Mouse (Mus musculus) hematopoietic stem cell, adult 5-6 weeks (primary cell): ENCODE data around the gene Atp6v1g3. TPM values are rescaled to one million over a fixed set of nuclear protein-coding genes. Genes with fewer than 3 reads are reported as not detected.

Experiments
- ATAC-seq, 2 experiments: fragments of 125-278 bp in 1 of 2; replicated peaks in 1 of 2; 2 replicates each; pipeline ENCODE4 v1.8.0; 2016 to 2017; ENCODE audit warnings: inconsistent platforms in 2 of 2, mild to moderate bottlenecking in 2 of 2, moderate number of reproducible peaks in 2 of 2, low read depth in 1 of 2, moderate TSS enrichment in 1 of 2; ENCODE audit not compliant: low FRiP score in 2 of 2, poor library complexity in 2 of 2, severe bottlenecking in 2 of 2, insufficient read depth in 1 of 2, low TSS enrichment in 1 of 2
- total RNA-seq: library from RNA; stranded (forward); fragments of 172-1452, 232-1000 nt; gene quantifications from 2 replicates; pipeline ENCODE4 v1.2.3, GENCODE M21; 2017

Atp6v1g3 gene
- not detected in 2 replicates for total RNA-seq

- no peak for ATAC-seq
Measured at GRCm38 (mm10) chr1:138273438-138273837, at the start of gene Atp6v1g3. Gene Atp6v1g3, plus strand, starts transcription at chr1:138273738.

DNA sequence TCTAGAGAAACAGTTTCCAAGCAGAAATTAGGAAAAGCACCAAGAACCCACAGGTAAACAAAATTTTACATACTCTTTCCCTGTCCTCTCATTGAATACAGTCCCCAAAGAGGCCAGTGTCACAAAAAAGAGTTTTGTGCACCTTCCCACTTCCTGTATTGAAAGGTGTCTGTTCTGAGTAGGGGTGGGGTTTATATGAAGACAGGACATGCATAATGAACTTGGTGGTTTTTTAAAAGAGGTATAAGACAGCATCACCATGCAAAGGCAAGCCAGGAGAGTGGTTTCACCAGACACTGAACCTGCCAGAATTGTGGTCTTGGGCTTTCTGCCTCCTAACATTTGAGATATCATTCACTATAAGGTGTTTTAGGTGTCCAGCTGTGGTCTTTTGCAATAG is 40.5 kb upstream of the Atp6v1g3 start:
- ATAC-seq = no peak

- peak; percentile 53 to 84; a peak in 2 of 4 replicates for ATAC-seq
Measured at GRCm38 (mm10) chr1:138237252-138237651, 36.3 kb upstream of the Atp6v1g3 start.

GRCm38 (mm10) chr1:138243947-138244346 is 29.6 kb upstream of the Atp6v1g3 start:
- peak; percentile 22 to 48; a peak in 1 of 4 replicates for ATAC-seq

- no peak for ATAC-seq
Measured at GRCm38 (mm10) chr1:138244485-138244884, 29.1 kb upstream of the Atp6v1g3 start.

DNA sequence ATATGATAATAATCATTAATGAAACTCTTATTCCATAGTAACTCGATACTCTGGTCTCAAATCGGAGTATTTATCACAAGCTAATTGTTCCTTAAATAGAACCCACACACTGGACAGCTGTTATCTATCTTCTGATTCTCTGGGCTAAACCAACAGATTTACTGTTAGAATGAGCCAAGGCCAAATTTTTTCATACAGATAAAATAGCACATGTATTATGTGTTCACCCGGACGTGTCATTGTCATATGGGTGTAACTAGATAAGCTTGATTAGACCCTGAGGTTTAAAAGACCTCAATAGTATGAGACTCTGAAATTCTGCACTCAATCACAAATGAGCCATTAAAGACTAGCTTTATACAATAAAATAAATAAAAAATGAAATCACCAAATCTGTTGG is 28.4 kb upstream of the Atp6v1g3 start:
- no peak for ATAC-seq

- no peak for ATAC-seq
Measured at GRCm38 (mm10) chr1:138245533-138245932, 28.0 kb upstream of the Atp6v1g3 start.

DNA sequence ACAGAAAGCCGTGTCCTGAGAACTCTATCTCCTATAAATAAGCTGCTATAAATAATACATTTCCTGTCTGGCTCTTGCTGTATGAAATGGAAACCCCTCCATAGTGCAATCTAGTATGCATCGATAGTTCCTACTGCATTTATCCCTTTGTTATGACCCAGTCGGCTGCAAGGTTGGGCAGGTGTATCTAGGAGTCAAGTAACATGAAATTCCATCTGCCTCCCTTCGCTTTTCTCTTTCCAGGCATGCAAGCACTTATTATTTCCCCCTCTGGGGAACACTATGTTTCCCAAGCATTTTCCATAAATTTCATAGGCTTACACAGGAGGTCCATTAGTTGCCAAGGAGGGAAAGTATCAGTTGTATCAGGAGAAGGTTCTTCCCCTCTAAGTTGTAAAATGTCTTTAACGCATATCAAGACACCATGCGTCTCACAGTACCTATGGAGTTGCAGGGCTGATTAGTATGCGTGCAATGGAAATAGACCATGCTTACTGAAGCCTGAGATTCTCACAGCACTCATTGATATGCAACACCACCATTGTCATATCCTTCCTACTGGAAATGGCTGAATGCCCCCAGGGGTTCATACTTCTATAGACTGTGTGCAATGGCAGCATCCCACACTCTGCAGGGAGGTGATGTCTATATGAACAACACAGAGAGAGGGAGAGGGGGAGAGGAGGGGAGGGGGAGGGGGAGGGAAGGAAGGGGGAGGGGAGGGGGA is 26.9 kb upstream of the Atp6v1g3 start:
- no peak for ATAC-seq

DNA sequence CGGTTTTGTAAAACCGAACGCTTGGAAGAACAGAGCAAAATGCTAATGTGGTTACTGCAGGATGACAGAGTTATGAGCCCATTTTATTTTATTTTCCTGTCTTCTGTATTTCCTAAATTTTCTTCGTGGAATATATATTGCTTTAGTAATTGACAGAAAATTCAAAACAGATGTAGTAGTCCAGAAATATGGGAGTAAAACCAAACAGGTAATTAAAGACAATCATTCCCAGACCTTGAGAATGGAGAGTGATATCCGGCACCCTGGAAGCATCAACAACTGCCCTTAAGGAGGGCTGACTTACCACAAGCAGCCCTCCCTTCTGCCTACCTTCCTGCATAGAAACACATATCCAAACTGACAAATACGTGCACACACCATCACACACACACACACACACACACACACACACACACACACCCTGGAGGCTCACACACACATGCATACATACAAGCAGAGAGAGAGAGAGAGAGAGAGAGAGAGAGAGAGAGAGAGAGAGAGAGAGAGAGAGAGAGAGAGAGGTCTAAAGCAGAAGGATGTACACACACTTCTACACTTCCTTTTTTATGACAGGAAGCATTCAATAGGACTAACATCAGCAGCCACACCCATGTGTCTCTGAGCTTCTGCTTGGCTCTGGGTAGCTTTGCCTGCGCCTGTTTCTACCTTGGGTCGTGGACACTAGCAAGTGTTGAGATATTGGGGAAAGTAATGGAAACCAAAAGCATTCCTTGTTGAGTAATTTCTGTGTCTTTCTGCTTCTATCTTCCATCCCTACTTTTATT is 25.6 kb upstream of the Atp6v1g3 start:
- peak; percentile 46 to 72; a peak in 1 of 4 replicates for ATAC-seq

DNA sequence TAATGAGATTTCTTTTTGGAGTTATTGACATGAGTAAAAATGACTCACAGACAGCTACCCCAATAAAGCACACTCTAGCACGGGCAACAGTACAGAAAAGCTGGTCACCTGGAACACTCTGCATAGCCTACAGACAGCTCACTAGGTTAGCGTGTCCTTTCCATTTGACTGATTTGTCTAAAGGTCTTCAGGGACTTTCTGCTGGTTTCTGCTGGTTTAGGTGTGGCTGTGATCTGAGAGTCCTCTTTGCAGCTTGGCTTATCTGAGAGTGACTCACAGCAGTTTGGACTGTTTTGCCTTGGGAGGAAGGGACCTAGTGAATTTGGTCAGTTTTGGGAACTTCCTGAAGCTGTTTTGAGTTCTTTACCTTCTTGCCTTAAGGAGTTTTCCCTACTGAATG is 24.8 kb upstream of the Atp6v1g3 start:
- no peak for ATAC-seq

DNA sequence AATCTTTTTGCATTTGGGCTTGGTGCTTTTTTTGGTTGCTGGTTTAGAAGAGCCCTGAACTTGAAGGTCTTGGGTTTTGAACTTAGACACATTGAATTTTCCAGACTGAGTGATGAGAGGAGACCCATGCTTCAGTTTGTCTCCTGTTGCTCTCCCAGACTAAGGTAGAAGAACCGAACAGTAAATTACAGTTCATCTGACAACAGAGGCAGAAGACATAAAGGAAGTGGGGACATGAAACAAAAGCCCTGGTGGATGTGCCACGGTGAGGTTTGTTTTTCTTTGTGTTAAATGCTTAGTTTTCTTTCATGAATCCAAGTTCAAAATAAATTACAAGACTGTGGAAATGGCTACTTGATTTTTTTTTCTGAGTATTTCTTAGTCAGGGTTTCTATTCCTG is 22.6 kb upstream of the Atp6v1g3 start:
- no peak for ATAC-seq

GRCm38 (mm10) chr1:138256172-138256789 is 17.3 kb upstream of the Atp6v1g3 start:
- no peak for ATAC-seq

- ATAC-seq = no peak
Measured at GRCm38 (mm10) chr1:138258758-138259157, 14.8 kb upstream of the Atp6v1g3 start.

DNA sequence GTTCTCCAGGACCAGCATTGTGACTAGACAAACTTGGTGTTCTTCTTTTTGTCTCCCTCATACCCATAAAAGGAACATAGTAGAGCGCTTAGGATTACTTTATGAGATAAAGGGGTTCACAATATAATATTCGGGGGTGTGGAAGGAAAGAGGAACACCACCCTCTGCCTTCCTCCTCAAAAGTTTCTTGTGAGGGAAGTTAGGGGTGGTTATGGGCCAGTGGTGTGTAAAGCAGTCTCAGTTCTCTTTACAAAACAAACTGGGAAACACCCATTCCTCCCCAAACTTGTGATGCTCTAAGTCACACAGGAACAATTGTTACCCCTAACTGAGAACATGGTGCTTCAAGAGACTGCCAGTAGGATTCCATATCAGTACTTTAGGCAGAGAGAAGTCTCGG is 12.0 kb upstream of the Atp6v1g3 start:
- ATAC-seq = no peak

- ATAC-seq = no peak
Measured at GRCm38 (mm10) chr1:138262408-138262807, 11.1 kb upstream of the Atp6v1g3 start.

GRCm38 (mm10) chr1:138267465-138268055 is 6.0 kb upstream of the Atp6v1g3 start:
- ATAC-seq = no peak

DNA sequence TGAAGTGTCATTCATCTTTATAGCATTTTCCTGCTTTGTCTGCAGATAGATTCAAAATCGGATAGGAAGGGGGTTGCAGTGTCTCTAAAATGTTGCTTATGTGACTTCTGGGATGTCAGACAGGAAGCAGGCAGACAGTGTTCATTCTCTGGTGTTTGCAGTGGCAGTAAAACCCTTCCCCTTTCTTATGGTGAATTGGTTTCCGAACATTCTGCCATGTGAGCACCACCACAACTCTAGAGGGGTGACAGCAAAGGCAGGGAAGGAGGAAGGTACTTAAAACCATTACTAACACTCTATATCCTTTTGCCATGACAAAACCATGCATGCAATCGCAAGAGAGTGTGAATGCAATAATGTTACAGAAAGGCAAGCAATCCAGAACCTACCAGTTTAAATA is 1.4 kb downstream of the Atp6v1g3 start:
- peak; percentile 62 to 69 for ATAC-seq

- 0 out of 4 replicates have a peak, but pooled peaks of 1 of the 2 experiments have one; percentile 39 for ATAC-seq
Measured at GRCm38 (mm10) chr1:138275859-138276258, 2.3 kb downstream of the Atp6v1g3 start.
